28 mouse cellular contexts compared by ENCODE assay signal in the genomic region with DNA sequence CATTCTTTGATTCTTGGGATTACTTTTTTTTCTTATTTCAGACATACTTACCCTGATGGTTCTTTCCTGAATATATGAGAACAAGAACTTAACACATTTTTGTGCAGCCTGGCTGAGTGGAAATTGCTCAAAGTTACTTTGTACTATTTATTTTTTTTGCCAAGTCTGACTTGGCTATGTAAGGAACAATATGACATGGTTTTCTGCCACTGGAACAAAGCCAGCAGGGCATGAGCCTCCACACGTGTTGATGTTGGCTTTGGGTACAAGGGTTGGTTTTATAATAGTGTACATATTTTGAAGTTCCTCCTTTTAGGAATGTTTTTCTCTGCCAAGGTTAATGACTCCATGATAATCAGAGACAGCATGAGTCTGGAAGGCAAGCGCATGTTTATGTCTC.
DNase-seq lines count a peak whose midpoint lies in the region; TF ChIP-seq lines count a peak whose summit lies in the region.
"Had no signal": no experiment of that assay in that cellular context is flagged by ENCODE, and none has a peak within 500 bp of the region (broad histone marks: within the 10 kb centered on the region; RNA-seq: fewer than 3 reads in every experiment).

No protein-coding gene starts in this region.

- peak; percentile 2 to 7 for DNase-seq in cerebellum, postnatal 14 days
- DNase-seq in cerebellum, postnatal 36 days, result no peak
- DNase-seq in kidney, adult 9 months, result peak; percentile 2
- DNase-seq in kidney, adult 2 months, result no peak
- DNase-seq in ovary, postnatal 36 days (ENCODE audit: low spot score), result peak; percentile 3
- no peak for DNase-seq in ovary, postnatal 14 days (ENCODE audit: low spot score)
- peak; percentile 10 for DNase-seq in gonadal fat pad, adult 2 months (ENCODE audit: low read depth)
- no peak for DNase-seq in gastrocnemius, adult 8-10 months (ENCODE audit: low spot score in 2 of 2)
- DNase-seq: cerebellum, adult 11 months; embryo, embryonic 11 days; gastrocnemius, postnatal 36 days; heart, postnatal 36 days; kidney, postnatal 14 days; liver, embryonic 13.5 days; lung, postnatal 4 days; right cerebral cortex, adult 18-20 months; right cerebral cortex, postnatal 4 days; thymus, postnatal 14 days had no signal

- H3K36me3 ChIP-seq in kidney, adult 2 months (ENCODE audit: control insufficient read depth, insufficient read depth, low read length), result no peaks in the 10 kb centered on the region
- H3K36me3 ChIP-seq: embryonic facial prominence, embryonic 15.5 days; forebrain, embryonic 10.5 days; heart, embryonic 15.5 days; hindbrain, embryonic 13.5 days; limb, embryonic 13.5 days; liver, embryonic 13.5 days; lung, embryonic 15.5 days; midbrain, embryonic 15.5 days; neural tube, embryonic 13.5 days had no signal

- no peak overlapping the region for H3K27ac ChIP-seq in kidney, adult 2 months (ENCODE audit: insufficient read depth, low read depth, low read length)
- H3K27ac ChIP-seq: embryonic facial prominence, embryonic 15.5 days; forebrain, embryonic 10.5 days; heart, embryonic 15.5 days; hindbrain, embryonic 13.5 days; layer of hippocampus, adult 2 months; limb, embryonic 13.5 days; liver, embryonic 13.5 days; lung, embryonic 15.5 days; midbrain, embryonic 15.5 days; neural tube, embryonic 13.5 days had no signal

- WGBS in kidney, adult 2 months, result 66% methylated on average over 2 of the region's 2 CpGs

- no peak for TF ChIP-seq CTCF in kidney, adult 2 months (conservative IDR thresholded peaks at IDR 0.05; ENCODE audit: insufficient read depth, insufficient read length, low read depth, low read length)

- H3K4me1 ChIP-seq in kidney, adult 2 months (ENCODE audit: control insufficient read depth, insufficient read depth, low read length), result no peaks in the 10 kb centered on the region
- H3K4me1 ChIP-seq: embryonic facial prominence, embryonic 15.5 days; forebrain, embryonic 10.5 days; heart, embryonic 15.5 days; hindbrain, embryonic 13.5 days; limb, embryonic 13.5 days; liver, embryonic 13.5 days; lung, embryonic 15.5 days; midbrain, embryonic 15.5 days; neural tube, embryonic 13.5 days had no signal

- TF ChIP-seq POLR2A in kidney, adult 2 months (IDR thresholded peaks at IDR 0.05; ENCODE audit: low read depth, low read length), result no peak

- H3K27me3 ChIP-seq in kidney, adult 2 months (replicated peaks; ENCODE audit: control insufficient read depth, insufficient read depth, low read length), result no peaks in the 10 kb centered on the region
- H3K27me3 ChIP-seq: embryonic facial prominence, embryonic 15.5 days; heart, embryonic 15.5 days; hindbrain, embryonic 13.5 days; limb, embryonic 13.5 days; liver, embryonic 13.5 days; lung, embryonic 15.5 days; midbrain, embryonic 15.5 days; neural tube, embryonic 13.5 days had no signal

- no peak overlapping the region for H3K4me3 ChIP-seq in kidney, adult 2 months (ENCODE audit: insufficient read depth, low read depth, low read length)
- H3K4me3 ChIP-seq: embryonic facial prominence, embryonic 15.5 days; forebrain, embryonic 10.5 days; heart, embryonic 15.5 days; hindbrain, embryonic 13.5 days; layer of hippocampus, adult 2 months; limb, embryonic 13.5 days; liver, embryonic 13.5 days; lung, embryonic 15.5 days; midbrain, embryonic 15.5 days; myocyte; neural tube, embryonic 13.5 days had no signal

Comparison
In these comparisons a context has a peak if more than half of its experiments do, and no peak if none do; other contexts are left out.
1. DNase-seq: peak in cerebellum, postnatal 14 days (2 of 2), kidney, adult 9 months (single experiment), ovary, postnatal 36 days (single experiment) and gonadal fat pad, adult 2 months (single experiment); none in cerebellum, postnatal 36 days (0 of 2), kidney, adult 2 months (single experiment), ovary, postnatal 14 days (single experiment) and gastrocnemius, adult 8-10 months (0 of 2).